Mouse (Mus musculus) layer of hippocampus, postnatal 10 days (tissue): Measurements from ENCODE around the gene Dpm3. TPM values are rescaled to one million over a fixed set of nuclear protein-coding genes. Genes with fewer than 3 reads are reported as not detected.
"Not testable (repeated sequence)": the region's sequence is repeated elsewhere in the genome, so short reads cannot be mapped to it uniquely, and the experiment has no call there.

Experiments used
- DNase-seq, 2 experiments: peaks; one replicate each; pipeline ENCODE4 v3.0.0; 2021; ENCODE audit warnings: low spot score in 2 of 2
- long read RNA-seq: library from polyadenylated mRNA; stranded (forward); transcript quantifications from one replicate; pipeline ENCODE4 v2.0.0, GENCODE M21; 2023
- total RNA-seq, 2 experiments: library from RNA; stranded (reverse); gene quantifications; 2 replicates each; pipeline ENCODE4 v1.2.3; 2021

The Dpm3 gene
- 10 to 100 TPM; 53.3 to 66.3 TPM for total RNA-seq
- long read RNA-seq, transcript Dpm3-201 (2 exons, 404 nt) = major isoform, 33 of 43 reads
- long read RNA-seq, transcript Dpm3-203 (1 exons, 441 nt) = minor isoform, 9 of 43 reads
- long read RNA-seq, partial matches to known transcripts = 0 of 43 reads
- long read RNA-seq, other reads (novel, unspliced or antisense) = 0 of 43 reads

DNA sequence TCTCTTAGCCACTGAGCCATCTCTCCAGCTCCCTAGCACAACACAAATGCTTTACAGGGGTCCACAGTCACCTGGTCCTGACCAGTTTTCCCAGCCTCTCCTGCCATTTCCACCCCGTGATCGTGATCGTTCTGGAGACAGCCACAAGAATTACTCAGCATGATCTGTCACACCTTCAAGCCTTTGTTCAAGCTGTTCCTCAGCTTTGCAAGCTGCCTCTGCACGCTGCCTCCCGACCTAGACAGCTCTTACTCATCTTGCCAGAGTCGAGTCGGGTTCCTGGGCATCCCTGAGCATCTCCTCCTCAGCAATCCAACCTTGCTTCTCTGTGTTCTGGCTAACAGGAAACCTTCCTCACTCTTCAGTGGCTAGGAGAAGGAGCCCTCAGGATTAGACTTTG lies at the start of gene Dpm3:
Gene Dpm3, plus strand, starts transcription at position 283 of the 400 bp plus-strand sequence.
- no peak for DNase-seq

DNA sequence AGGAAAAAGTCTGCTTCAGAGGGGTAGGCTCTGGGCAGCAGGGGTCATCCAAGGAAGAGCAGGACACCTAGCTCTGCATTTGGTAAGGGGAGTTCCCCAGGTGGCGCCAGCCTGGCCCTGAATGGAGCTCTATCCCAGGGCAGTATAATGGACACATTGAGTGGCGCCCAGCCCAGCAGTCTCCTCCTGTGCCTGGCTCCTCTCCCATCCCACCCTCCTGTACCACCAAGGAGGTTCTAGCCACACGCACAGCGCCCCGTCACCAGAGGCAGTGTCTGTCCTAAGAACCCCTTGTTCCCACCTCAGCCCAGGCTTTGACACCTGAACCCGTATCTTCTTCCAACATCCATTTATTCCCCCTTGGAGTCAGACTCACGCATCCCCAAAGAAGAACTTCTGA lies 49.4 kb upstream of the Dpm3 start:
- DNase-seq = no peak

DNA sequence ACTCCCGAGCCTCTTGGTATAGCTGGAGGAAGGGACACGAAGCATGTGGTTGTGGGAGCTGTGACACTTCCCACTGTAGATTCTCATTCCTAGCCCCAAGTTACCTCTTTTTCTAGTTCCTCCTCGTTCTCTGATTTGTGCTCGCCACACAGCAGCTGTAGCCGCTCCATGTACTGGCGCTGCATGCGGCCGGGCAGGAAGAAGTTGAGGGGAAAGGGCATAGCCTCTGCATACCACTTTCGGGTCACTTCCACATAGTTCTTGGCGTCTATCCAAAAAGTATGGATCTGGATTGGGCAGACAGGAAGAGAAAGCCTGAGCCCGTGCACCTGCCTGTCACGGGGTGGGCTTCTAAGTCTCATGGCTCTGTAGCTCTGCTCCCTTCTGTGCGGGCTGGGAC lies 49.0 kb upstream of the Dpm3 start:
- DNase-seq = no peak

DNA sequence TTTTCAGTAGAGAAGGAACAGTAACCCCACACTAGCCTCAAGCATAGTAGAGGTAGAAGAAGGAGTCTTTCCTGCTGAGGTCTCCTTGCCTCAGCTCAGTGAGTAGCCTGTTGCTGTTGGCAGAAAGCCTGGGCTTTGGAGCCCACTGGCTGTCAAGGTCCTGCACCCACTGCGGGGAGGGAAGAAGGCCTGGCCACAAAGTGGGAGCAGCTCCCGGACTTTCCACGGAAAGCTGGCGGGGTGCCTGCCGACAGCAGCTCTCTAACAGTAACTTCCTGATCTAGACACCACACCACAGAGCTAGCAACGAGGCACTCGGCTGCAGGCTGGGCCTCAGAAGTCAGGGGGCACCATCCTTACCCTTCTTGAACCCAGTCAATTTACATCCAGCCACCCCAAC lies 48.4 kb upstream of the Dpm3 start:
- DNase-seq = peak in 1 of 2 experiments; percentile 26

DNA sequence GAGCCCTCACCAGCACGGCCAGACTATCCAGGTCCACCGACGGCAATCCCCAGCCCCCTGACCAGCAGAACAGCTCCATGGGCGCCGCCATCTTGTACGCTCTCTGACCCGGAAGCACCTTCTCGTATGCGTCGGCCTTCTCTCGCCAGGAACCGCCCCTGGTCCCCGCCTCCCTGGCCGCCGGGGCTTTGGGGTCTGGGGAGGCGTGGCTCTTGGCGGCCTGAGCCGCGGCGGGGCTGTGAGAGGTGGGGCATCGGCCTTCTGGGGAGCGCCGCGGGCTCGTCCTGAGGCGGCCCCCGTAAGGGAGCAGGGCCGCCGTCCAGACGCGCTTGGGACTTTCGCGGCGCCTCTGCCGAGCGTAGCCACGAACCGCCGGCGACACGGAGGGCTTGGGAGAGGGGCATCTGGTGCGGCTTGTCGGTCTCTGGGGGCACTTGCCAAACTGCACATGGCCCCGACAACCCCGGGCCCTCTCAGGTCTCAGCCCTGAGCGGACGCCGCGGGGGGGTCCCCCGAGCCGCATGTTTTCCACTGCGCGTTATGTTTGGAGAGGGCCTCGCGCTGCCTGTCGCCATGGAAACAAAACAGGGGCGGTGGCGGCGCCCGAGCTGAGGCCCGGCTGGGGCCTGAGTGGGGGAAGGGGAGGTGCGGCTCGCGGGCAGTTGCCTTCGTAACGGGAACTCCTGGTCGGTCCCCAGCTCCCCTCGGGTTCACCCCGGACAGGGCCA lies 45.2 kb upstream of the Dpm3 start:
- DNase-seq = peak; percentile 90 to 92

DNA sequence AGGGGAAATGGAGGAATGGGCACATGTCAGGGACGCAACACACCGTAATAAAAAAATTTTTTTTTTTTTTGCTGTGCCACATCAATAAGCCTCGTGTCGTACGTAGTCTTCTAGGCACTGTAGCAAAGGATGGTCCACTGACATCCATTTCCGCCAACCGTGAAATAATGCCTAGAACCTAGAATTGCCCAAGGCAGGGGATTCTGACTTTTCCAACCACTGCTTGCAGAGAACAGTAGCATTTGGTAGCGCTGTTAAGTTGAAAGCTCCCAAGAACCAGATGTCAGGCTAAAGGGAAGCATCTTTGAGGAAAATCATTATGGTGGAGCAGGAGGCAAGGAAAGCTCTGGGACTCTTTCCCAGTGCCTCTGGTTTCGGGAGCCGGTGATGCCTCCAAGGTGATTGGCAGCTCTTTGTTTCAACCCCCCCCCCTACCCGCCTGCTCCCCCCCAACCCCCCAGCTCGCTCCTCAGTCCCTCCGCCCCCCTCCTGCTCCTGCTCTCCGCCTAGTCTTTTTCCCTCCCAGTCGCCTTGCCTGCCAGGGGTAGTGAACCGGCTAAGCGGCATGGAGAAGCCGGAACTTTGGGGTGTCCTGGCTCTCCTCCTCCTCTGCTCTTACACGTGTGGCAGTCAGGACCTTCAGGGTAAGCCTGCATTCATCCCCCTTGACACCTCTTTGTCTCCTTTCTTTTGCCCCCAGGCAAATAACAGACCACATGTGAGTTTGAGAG lies 44.3 kb upstream of the Dpm3 start, which contains the start of gene Thbs3:
Gene Thbs3, plus strand, starts transcription at position 500 of the 731 bp plus-strand sequence.
- peak in 1 of 2 experiments; percentile 18 for DNase-seq

DNA sequence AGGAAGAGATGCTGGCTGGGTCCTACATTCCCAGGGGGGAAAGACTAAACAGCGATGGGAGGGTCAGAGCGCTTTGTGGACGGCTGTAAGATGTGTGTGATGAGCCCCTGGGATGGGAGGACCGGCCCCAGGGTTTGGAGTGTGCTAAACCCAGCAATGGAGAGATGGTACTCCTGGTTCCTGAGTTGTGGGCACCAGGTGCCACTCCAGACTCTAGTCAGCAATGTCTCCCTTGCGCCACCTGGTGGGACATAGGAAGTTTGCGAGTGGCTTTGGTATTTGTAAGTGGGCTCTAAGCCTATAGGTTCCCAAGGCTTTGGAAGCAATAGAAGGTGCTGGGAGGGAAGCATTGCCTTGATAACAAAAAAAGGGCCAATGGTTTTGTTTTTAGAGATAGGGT lies 43.3 kb upstream of the Dpm3 start:
- DNase-seq = peak; percentile 86 to 90

DNA sequence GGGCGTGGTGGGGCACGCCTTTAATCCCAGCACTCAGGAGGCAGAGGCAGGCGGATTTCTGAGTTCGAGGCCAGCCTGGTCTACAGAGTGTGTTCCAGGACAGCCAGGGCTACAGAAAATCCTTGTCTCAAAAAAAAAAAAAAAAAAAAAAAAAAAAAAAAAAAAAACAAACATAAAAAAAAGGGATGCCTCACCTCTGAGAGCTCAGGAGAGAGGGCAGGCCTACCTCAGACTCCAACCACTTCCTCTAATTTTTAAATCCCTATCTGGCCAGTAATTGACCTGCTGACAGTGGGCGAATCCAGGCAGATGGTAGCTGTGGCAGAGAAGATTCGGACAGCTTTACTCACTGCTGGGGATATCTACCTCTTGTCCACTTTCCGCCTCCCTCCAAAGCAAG lies 42.8 kb upstream of the Dpm3 start:
- DNase-seq = not testable (repeated sequence)

DNA sequence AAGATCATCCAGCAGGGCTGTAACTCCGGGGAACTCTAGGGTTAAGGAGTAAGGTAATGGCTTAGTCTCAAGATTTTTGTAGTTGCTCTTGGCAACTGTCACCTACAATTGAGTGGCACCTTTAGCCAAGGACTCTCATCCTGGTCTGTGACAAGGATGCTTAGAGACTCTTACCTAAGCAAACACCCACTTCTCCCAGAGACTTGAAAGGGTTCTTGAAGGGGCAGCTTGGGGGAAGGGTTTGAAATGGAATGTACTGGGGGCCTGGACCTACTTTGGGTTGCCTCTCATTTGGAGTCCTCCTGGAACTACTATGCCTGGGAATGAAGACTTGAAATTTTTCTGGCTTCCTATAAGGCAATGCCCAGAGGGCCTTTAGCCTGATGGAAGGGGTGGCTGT lies 40.9 kb upstream of the Dpm3 start:
- no peak for DNase-seq

DNA sequence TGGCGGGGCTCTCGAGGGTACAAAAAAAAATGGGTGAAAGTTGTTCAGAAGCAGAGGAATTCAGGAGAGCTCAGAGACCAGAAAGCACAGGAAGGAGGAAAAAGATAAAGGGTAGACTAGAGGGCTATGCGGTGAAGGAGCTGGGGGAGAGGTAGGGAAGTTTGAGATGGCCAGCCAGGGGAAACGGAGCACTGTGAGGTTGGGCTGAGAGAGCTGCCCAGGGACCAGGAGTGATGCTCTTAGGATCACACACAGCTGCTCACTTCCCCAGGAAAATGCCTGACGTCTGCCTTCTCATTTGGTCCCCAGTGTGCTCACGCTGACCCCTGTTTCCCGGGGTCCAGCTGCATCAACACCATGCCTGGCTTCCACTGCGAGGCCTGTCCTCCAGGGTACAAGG lies 39.6 kb upstream of the Dpm3 start:
- DNase-seq = no peak

DNA sequence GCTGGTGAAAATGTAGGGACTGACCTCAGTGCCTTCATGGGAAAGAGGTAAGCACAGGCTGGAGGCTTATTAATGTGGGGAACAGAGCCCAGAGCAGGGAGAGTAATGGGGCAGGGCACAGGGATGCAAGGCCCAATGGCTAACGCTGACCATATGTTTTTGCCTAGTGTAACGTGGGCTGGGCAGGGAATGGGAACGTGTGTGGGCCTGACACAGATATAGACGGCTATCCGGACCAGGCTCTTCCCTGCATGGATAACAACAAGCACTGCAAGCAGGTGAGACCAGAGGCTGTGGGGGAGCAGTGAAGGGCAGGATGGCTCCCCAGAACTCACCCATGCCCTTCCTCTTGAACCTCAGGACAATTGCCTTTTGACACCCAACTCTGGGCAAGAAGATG lies 38.0 kb upstream of the Dpm3 start:
- DNase-seq = no peak

DNA sequence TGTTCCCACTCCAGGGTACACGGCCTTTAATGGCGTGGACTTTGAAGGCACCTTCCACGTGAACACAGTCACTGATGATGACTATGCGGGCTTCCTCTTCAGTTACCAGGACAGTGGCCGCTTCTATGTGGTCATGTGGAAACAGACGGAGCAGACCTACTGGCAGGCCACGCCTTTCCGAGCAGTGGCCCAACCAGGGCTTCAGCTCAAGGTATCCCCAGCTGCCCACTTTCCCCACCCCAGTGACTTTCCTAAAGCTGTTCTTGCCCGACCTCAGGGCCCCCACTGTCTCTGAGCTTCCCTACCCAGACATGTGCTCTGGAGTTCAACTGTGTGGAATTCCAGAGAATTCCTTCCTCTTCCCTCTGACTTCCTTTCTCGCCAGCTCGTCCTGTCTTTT lies 34.4 kb upstream of the Dpm3 start:
- peak in 1 of 2 experiments; percentile 21 for DNase-seq

DNA sequence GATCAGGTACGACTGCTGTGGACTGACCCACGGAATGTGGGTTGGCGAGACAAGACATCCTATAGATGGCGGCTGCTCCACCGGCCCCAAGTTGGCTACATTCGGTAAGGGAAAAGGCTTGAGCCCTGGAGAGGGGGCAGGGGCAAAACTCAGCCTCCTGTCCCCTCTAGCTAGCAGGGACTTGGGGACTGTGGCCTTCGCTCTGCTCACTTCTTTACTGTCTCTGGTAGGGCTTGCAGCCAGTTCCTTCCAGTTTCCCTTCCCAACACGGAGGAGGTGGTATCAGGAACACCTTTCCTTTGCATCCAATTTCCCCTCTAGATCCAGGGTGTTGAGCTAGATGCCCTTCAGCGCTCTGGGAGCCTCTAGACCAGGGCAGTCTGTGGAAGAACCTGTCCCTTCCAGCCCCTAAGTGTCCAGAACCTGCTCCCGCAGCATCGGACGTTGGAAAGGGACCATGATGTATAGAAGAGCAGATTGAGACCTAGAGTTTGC lies 33.8 kb upstream of the Dpm3 start:
- no peak for DNase-seq

DNA sequence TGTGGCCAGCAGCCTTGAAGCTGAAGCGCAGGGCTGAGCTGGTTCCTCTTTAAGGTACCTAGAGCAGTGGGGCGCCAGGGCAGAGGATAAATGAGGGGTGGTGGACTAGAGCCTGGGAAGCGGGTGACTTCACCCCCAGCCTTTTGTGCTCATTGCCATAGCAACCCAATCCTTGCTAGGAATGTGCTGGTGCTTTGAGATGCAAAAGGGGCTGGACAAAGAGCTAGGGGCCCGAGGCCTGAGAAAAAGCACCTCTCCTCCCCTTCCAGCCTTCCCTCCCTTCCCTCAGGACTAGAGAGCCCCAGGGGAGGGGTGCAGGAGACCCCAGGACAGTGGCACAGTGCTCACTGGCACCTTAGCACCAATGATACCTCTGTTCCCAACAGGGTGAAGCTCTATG lies 33.2 kb upstream of the Dpm3 start:
- peak in 1 of 2 experiments; percentile 62 for DNase-seq

DNA sequence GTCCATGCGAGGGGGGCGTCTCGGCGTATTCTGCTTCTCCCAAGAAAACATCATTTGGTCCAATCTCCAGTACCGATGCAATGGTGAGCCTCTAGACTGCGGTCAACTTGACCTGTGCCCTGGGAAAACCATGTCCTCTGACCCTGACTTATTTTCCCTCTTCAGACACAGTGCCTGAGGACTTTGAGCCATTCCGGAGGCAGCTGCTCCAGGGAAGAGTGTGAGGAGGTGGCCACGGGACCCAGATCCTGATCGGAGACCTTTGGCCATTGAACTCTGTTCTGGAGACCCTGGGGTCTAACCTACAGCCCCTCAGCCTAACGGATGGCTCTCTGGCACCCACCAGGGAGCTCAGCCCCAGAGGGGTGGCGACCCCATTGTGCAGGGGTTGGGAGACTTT lies 32.8 kb upstream of the Dpm3 start:
- DNase-seq = no peak

DNA sequence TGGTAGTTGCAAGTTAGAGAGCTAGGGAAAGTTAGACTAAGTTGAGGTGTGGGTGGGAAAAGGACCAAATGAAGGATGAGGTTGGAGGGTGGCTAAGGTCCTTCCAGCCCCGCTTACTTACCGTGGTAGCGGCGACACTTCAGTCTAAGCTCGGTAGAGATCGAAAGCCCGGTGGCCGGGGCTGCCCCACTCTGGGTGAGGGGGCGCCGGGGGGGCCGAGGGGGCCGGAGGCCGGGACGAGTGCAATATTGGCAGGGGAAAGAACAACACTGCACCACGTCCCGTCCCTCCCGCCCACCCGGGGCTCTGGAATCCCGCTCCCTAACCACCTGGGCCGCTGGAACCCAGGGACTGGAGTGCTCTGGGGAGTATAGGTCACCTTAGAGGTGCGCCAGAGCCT lies 32.3 kb upstream of the Dpm3 start, which contains the start of gene Mtx1:
Gene Mtx1, minus strand, starts transcription at position 189 of the 400 bp plus-strand sequence.
- DNase-seq = no peak

DNA sequence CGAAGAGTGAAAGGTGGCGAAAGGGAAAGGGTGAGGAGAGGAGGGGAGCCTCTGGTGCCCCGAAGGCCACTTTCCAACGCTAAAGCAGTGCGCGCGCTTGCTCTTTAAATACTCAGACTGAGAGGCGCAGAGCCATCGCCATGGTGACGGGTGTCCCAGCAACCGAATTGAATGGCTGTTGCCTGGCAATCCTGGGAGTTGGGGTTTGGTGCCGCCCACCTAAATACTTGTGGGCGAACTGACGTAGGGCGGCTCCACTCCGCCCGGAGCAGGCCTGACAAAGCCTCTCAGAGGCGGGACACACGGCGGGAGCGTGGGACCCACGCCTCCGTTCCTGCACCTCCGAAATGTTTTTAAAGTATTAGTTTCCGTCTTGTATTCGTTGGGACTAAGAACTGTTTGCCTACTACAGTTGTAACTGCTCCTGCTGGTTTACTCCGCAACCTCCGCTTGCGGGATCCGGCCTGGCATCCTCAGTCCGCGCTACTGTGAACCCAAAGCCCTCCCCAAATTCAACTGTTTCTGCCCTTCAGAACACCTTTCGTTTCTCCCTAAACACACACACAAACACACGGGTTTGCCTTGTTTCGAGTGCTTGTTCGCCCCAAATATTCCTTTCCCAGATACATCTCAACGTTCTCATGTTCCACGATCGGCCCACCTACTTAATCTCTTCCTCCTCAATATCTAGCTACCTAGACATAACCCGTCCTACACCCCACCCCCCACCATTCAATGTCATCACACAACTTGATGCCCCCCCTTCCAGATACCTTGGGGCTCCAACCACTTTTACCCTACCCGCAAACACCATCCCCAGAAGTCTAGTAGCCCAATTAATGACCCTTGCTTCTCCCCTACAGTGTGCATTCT lies 31.6 kb upstream of the Dpm3 start:
- peak; percentile 88 to 91 for DNase-seq

DNA sequence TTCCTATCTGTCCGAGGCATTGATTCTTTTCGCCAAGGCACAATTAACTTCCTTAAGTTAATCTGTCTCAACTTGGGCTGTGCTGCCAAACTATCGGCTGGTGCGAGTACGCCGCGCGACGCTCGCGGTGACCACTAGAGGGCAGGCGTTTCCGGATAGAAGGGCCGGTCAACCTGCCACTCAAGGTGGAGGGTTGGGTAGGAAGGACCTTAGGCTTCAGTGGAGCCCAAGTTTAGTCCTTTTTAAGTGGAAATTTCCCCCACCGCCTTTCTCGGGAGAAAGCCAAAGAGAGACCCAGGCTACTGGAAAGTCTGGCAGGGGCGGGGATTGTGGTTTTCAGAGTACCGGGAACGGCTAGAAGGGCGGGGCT lies 31.0 kb upstream of the Dpm3 start:
- peak; percentile 90 to 91 for DNase-seq

DNA sequence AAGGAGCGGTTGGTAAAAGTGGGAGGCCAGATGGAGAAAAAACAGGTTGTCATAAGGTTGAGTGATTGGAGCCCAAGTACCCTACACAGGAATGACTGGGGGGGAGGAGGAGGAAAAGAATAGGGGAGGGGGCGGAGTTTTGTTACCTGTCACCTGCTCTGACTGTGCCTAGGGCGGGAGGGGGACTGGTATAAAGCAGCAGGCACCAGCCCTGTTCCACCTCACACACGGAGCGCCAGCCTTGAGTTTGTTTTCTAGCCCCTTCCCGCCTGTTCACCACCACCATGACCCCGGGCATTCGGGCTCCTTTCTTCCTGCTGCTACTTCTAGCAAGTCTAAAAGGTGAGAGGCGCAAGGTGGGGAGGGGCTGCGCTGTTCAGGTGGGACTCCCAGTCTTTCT lies 30.3 kb upstream of the Dpm3 start, which contains the start of gene Muc1:
Gene Muc1, plus strand, starts transcription at position 222 of the 400 bp plus-strand sequence.
- no peak for DNase-seq

DNA sequence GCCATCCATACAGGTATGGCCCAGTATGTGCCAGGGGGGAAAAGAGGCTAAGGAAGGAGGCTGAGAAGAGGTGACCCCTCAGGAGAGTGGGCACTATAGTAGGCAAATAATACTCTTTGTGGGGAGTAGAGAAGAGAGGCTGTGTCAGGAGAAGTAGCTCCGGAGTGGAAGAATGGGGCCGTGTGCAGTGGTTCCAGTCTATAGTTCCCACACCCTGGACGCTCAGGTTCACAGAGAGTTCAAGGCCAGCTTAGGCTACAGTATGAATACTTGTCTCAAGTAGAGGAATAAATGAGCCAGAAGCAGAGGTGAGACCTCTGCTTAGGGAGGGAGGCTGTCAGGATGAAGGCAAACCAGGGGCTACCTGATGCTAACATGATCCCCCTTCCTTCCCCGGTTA lies 29.9 kb upstream of the Dpm3 start:
- DNase-seq = no peak

DNA sequence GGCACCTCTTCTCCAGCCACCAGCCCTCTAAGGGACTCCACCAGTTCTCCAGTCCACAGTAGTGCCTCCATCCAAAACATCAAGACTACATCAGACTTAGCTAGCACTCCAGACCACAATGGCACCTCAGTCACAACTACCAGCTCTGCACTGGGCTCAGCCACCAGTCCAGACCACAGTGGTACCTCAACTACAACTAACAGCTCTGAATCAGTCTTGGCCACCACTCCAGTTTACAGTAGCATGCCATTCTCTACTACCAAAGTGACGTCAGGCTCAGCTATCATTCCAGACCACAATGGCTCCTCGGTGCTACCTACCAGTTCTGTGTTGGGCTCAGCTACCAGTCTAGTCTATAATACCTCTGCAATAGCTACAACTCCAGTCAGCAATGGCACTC lies 28.6 kb upstream of the Dpm3 start:
- DNase-seq = no peak
